Mouse (Mus musculus) urinary bladder, postnatal 14 days (tissue): ENCODE measurements around the gene Fam167b.

Experiments used
- DNase-seq: peaks from one replicate; pipeline ENCODE4 v3.0.0; 2021; ENCODE audit warnings: low spot score

The Fam167b gene

DNA sequence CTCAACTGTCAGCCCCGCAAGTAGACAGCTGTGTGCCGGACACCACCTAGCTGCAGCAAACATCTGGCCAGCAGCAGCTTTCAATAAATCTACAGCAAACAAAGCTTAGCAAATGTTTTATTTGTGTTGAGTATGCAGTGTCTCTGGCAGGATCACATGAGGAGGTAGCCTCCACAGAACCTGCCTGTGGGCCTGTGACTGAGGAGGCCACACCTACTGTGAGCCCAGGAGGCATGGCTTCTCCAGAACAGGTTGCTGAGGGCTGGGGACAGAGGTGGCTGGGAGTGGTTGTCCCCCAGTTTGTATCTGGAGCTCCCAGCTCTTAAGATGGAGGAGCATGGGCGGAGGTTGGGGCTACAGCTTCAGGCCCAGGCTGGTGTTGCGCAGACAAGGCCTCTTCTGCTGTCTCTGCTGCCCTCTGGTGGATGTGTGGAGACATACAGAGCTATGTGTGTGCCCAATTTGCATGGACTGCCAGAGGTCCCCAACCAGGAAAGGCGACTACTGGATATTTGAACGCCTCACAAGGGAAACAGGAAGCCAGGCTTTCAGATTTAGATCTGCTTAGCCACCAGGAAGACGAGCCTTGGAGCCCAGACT lies 30.2 kb upstream of the Fam167b start:
- DNase-seq = peak; percentile 87

DNA sequence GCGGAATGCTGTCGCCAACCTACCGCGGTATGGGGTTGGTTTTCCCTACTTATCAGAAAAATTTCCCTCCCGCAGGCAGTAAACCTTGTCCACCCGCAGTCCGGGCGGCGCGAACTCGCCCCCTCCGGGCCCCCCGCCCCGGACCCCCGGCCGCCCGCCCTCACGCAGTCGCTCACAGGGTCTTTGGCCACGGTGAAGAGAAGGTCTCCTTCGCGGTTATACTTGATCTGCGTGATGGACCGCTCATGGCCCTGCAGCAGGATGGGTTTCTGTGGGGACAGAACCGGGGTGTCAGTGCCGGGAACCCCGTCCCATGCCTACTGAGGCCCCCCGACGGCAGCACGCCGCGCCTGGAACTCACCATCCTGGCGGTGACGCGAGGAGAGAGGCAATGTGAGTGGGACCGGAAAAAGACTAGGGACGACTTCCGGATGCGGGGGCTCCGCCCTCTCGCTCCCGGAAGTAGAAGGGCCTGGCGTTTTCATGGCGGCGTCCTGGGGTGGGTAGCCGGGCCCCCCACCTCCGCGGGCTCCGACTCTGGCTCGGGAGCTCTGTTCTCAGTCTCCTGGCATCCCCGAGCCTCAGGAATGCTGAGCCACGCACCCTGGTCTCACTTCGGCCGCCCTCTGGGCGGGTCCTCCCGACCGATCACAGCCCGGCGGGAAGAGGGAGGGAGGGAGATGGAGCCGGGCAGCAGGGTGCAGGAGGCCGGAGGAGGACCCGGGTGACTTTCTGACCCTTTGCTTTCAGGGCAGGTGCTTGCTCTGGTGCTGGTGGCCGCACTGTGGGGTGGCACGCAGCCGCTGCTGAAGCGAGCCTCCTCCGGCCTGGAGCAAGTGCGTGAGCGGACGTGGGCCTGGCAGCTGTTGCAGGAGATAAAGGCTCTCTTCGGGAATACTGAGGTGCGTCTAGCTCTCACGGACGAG lies 22.1 kb upstream of the Fam167b start, which contains the start of the genes Eif3i and Tmem234:
Eif3i (minus strand) TSS at position 416 of the 926 bp plus-strand sequence.
Tmem234 (plus strand) TSS at position 436 of the 926 bp plus-strand sequence.
- peak; percentile 83 for DNase-seq

DNA sequence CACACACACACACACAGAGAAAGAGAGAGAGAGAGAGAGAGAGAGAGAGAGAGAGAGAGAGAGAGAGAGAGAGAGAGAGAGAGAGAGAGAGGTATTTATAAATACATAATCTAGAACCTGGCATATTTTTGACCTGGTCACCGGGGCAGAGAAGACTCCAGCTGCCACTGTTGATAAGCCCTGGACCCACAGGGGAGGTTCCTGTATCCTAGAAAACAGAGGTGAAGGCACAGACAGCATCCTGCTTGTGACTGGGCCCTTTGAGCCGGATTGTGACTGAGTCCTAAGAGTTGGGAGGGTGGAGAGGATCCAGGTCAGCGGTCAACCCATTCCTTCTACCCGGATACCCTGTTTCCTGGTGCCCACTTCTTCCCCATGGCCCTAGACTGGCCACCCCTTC lies 10.5 kb upstream of the Fam167b start:
- no peak for DNase-seq

DNA sequence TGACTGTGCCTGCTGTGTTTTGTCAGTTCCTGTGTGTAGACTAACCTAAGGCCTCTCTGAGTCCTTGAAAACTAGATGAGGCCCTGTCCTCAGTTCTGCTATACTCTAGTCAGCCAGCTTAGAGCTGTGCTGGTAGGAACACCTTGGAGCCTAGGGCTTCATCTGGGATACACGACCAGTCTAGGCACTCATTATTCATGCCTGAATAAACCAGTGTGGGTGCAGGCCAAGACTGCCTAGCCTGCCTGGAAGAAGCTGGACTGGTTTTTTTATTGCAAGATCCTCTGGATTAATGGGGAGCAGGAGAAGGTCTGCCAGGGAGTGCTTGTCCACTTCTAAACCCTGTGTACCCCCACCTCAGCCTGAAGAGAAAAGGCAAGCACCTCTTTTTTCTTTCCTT lies 8.6 kb upstream of the Fam167b start:
- DNase-seq = no peak

DNA sequence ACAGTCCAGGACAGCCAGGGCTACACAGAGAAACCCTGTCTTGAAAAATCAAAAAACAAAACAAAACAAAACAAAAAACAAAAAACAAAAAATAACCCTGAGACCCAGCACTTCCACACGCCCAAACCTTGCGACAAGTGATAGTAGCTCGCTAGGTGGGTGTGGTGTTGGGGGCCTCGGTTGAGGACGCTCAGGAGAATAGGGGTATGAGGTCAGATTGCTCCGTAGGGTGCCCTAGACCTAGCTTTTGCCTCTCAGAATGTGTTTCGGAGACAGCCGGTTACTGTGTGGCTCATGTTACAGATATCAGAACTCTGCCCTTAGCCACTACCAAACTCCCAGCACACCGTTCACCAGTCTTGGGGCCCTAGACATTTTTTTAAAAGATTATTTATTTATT lies 7.4 kb upstream of the Fam167b start:
- no peak for DNase-seq

DNA sequence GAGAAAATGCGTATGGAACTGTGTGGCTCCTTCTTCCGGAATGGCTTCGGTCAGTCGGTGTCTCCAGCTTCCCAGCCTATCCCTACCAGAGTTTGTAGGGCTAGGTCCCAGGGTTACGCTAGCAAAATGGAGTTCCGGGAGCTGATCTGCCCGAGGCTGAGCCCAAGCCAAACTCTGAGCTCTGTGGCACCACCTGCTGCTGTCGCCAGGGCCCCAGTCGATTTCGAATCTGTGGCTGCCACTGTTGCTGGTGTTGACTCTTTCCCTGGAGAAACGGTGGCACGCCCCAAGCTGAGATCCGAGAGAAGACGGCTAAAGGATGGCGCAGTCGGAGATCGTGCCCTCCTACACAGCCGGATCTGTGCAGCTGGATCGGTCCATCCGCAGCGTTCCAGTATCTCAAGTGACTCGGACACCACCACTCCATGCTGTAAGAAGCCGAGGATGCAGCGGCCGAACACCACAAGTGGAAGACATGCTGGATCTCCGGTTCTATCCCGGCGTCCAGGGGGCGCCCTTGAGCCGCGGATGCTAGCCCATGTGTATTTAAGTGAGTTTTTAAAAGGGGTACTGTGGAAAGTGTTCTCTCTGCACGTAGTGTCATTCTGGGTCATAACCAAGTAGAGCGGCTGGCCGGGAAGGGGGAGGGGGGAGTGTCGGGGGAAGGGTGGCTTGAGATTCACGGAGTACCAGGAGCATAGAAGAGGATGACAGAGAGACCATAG lies 6.7 kb upstream of the Fam167b start:
- DNase-seq = peak; percentile 89

DNA sequence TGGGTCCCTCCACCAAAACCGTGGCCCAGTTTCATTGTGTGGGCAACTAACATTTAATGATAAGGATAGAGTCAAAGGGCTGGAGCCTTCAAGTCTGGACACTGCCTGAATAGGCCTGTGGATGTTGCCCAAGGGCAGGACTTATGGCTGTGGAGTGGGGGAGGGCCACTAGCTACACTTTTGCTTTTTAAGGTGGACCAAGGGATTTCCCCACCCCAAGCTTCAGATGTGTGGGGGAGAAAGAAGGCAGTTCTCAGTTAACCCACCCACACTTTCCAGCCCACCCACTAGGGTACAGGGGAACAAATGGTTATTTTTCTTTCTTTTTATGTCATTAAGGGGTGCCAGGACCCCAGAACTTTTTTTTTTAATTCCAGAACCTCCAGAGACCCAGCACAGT lies 6.0 kb upstream of the Fam167b start:
- no peak for DNase-seq

DNA sequence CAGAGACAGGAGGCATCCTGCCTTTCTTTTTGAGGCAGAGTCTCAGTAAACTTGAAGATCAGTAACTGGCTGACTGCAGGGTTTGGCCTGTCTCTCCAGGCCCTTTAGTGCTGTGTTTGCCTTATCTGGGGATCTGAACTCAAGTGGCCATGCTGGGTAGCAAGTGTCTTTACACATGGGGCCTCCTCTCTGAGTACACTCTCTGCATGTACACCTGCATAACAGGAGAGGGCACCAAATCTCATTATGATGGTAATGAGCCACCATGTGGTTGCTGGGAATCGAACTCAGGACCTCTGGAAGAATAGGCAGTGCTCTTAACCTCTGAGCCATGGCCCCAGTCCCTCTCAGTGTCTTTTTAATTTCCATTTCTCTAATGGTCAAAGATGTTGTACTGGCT lies 3.9 kb upstream of the Fam167b start:
- no peak for DNase-seq

DNA sequence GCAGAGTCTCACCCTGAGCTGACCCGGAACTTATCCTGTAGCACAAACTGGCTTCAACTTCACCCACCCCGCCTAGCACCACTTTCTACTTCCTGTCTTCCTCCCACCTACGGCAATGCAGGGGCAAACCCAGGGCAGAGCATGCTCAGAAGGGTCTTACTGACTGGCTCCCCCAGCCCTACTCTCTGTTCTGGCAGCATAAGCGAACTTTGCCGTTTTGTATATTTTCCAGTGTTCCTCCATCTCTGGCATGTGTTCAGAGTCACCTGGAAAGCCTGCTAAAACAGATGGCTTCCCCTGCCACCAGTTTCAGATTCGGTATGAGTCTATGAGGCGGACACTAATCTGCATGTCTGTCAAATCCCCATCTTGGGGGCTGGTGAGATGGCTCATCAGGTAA lies 2.0 kb upstream of the Fam167b start:
- DNase-seq = no peak

DNA sequence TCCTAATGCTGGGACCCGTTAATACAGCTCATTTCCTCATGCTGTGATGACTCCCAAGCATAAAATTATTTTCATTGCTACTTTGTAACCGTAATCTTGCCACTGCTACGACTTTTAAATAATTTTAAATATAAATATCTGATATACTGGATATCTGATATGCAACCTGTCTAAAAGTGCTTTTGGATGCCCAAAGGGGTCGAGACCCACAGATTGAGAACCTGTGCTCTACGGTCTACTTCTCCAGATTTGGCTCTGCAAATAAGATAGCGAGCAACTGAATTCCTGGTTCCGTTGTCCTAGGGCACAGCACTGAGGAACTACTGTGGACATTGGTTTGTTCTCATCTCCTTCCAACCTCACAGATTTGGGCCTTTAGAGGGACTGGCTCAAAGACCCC lies 661 bp downstream of the Fam167b start:
- no peak for DNase-seq

DNA sequence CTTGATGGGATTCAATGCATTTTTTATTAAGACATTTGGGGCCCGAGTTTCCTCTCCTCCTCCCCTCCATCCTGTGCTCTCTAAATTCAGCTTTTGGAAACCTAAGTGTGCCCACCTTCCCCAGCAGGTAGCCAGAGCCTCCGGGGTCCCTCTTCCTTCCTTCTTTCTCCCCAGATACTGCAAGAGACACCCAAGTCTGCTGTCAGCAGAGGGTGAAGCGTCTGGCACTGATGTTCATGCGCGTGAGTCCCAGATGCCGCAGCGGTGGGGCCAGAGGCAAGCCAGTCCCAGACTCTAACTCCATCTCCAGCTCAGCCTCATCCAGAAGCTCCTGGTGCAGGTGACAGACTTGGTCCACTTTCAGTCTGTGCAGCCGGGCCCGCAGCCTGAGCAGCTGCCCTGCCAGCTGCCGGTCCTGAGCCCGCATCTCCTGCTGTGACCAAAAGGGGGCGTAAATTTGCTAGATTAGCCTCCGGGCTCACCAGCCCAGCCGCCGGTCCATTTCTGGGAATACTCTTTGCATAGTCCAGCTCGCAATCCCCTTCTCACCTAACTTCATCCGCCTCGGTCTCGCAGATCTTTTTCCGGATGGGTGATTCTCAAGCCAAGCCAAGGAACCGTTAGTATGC lies 1.4 kb downstream of the Fam167b start:
- DNase-seq = peak; percentile 71

DNA sequence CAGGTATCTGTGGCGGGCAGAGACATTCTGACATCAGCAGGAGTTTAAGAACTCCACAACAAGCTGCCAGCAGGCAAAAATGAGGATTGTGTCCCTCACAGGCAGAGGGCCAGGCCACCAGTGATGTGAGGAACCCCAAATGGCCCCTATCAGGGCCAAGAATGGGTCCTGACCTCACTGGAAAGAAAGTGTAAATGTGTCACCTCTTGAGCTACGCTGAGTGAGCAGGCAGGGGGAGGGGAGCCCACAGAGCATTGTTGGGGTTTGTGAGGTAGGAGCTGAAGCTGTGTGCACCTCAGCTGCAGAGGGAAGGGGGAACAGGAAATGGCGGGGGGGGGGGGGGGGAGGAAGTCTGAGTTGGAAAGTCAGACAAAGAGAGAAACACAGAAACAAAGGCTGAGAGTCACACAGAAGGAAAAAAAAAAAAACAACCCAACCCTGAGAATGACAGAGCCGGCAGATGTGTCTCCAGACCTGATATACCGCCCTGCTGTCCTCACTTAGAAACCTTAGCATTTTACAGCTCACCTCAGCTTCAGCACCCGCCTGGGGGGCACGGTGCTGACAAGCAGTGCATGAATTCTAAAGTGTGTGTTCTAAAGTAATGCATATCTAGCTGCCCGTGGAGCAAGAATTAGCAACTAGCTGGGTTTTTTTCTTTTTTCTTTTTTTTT lies 3.0 kb downstream of the Fam167b start:
- DNase-seq = no peak

DNA sequence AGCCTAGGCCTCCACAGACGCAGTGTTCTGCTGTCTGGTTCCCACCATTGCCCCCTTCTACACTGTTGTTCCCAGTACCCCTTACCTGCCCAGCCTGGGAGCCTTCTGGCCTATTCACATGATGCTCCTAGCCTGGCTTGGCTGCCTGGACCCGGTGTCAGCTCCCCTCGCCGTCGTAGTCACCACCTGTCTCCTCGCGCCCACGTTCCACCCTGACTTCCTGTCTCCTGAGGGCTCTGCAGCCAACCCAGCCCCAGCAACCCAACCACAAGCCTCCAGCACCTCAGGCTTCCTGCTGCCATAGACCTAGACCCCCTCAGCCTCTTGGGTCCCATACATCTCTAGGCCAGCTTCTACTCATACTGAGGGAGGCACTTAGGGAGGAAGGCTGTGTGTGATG lies 4.9 kb downstream of the Fam167b start, which contains the start of gene Lck:
Lck (minus strand) TSS at position 212 of the 400 bp plus-strand sequence.
- DNase-seq = no peak

DNA sequence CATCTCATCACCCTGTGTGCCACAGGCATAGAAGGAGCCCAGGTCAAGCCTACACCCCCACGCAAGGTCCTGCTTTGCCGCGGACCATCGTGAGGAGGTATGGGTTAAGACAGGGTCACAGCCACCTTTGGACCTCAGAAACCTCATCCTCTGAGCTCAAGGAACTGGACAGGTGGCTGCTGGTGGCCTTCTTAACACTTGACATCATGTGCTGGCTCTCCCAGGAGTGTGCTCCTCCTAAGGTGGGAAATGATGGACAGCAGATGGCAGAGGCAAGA lies 5.3 kb downstream of the Fam167b start:
- DNase-seq = no peak

DNA sequence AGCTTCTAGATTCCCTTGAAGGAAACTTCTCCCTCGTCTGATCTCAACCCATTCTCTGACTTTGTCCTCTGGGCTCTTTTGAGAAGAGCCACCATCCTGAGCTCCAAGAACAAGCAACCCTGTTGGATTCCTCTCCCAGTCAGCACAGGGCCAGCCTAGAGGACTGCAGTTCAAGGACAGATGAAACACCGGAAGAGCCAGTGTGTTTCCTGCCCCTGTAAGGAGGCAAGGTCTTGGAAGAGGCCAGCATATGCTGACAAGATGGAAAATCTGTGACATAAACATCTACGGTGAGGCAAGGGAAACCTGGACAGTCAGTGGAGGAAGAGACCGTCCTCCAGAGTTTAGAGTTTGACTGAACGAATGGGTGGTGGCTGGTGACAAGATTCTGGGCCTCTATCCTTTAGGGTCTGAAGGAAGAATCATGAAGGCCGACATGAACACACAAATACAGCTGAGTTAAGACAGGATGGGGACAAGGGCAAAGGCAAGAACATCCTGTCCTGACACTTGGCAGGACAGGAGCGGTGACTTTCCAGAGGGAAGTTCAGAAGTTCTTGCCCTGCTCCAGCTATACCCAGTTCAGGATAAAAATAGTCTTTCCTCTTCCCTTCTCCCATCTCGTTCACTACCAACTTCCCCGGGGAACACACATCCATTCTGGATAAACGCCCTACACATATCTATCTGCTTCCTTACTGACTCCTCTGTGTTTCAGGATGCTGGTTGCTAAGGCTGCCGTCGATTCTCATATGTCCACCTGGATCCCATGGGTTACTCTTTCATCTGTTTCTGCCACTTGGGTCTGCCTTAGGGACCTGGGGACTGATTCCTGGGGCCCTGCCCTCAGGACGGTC lies 5.9 kb downstream of the Fam167b start:
- DNase-seq = no peak

DNA sequence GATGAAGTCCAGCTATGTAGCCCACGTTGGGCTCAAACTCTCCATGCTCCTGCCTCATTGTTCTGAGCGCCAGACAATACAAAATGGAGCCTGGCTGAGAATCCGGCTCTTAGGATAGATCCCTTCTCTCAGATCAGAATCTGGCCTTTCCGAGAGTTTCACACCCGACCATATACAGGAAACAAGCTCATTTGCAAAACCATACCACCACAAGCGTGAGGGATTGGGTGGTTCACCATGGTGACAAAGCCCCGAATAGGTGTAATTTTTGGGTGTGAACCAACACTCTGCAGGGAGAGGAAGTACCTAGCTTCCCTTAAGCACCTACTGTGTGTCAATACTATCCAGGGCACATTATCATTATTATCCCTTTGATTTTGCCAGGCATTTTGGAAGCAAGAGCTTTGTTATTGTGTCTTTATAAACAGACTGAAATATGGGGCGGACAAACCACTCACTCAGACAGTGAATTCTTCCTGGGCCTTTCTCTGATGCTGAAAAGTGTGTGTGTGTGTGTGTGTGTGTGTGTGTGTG lies 6.7 kb downstream of the Fam167b start:
- no peak for DNase-seq

DNA sequence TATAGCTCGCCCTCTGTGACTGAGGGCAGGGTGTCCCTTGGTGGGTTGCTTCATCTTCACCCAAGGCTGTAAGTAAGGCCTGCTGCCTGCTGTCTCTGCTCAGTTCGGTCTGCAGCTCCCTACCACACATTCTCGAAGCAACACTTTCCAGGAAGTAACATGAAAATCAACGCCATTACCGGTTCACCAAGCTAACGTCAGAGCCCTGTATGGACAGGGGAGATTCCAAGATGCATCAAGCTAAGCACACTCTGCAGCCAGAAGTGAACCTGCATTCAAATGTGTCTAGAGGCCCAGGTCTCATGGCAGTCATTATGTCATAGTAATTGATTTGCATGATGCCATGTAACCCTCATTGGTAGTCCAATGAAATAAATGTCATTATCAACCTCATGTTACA lies 8.3 kb downstream of the Fam167b start:
- no peak for DNase-seq

DNA sequence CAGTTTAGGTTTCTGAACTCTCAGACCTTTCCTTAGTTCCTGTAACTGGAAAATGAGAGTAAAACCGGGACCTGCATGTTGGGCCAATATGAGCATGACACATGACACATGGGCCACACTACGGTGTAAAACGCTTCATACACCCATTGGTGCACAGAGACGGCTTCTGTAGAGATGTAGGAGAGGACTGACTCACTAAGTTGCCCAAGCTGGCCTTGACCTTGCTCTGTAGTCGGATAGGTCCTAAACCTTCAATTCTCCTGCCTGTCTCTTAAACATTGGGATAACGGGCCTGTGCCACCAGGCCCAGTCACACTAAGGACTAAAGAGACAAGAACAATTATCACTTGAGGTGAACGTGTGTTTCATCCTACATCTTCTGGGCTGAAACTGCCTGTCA lies 10.0 kb downstream of the Fam167b start:
- DNase-seq = no peak

DNA sequence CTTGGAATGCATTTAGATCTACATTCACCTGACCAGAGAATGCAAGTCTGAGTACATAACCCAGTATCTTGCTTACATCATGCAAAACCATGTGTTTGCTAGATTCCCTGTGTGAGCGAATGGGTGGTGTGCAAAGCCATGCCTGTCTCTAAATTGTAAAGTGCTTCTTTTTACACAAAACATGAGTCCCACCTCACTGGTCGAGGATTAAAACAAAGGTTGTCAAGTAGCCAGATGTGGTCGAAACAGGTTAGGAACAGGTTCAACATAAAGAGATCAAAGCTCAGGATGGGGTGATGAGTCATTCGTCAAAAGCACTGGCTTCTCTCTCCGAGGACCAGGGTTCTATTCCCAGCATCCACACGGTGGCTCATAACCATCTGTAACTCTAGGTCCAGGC lies 13.2 kb downstream of the Fam167b start:
- DNase-seq = no peak

DNA sequence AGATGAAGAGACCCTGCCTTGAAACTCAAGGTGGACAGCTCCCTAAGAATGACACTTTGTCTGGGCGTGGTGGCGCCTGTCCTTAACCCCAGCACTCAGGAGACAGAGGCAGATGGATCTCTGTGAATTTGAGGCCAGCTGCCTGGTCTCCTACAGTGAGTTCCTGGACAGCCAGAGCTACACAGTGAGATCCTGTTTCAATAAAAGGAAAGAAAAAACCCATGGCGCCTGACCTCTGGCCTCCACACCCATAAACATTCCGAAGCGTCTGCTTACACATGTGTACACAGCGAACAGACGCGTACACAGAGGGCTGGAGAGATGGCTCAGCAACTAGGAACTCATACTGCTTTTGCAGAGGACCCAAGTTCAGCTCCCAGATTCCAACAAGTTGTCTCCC lies 14.6 kb downstream of the Fam167b start:
- DNase-seq = peak; percentile 22

DNA sequence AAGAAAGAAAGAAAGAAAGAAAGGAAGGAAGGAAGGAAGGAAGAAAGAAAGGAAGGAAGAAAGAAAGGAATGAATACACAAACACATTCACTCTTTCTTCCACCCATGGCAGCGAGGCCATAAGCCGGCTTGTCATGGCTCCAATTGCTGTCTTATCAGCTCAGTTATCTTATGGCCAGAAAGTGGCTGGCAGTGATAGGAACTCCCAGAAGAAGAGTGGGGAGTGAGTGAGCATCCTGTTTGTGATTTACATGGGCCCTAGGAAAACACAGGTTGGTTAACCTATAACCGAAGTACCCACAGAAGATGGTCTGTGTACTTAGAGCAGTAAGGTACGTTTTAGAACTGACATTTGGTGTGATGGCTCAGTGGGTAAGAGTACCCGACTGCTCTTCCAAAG lies 17.2 kb downstream of the Fam167b start:
- DNase-seq = no peak
